Mouse (Mus musculus) small intestine, adult 2 months (tissue): ENCODE results near the gene Sept9. TPM values are rescaled to one million over a fixed set of nuclear protein-coding genes. Genes with fewer than 3 reads are reported as not detected.

Source experiments
- H3K27ac ChIP-seq: fragments of 200-500 bp; 2 replicates; pipeline ENCODE4 v1.5.1; 2012; ENCODE audit warnings: low read depth, low read length, control low read depth, inconsistent platforms; ENCODE audit not compliant: insufficient read depth
- H3K27me3 ChIP-seq: fragments of 200-500 bp; 2 replicates; pipeline ENCODE4 v1.6.1; 2012; ENCODE audit warnings: mild to moderate bottlenecking, moderate library complexity, low read length, inconsistent platforms; ENCODE audit not compliant: control insufficient read depth, insufficient read depth
- H3K36me3 ChIP-seq: fragments of 200-500 bp; 2 replicates; pipeline ENCODE4 v1.6.1; 2012; ENCODE audit warnings: mild to moderate bottlenecking, low read length, control low read depth, inconsistent platforms; ENCODE audit not compliant: control insufficient read depth, insufficient read depth
- H3K4me1 ChIP-seq: fragments of 200-500 bp; 2 replicates; pipeline ENCODE4 v1.6.1; 2012; ENCODE audit warnings: low read length, inconsistent platforms, mixed read lengths; ENCODE audit not compliant: control insufficient read depth, insufficient read depth, insufficient read length
- H3K4me3 ChIP-seq: fragments of 200-500 bp; 2 replicates; pipeline ENCODE4 v1.5.1; 2012; ENCODE audit warnings: low read depth, mild to moderate bottlenecking, control low read depth, inconsistent platforms, low read length, moderate library complexity
- CTCF ChIP-seq: fragments of 200-500 bp; IDR thresholded peaks from 2 replicates; pipeline ENCODE4 v1.5.1; 2012; ENCODE audit warnings: low read depth, mild to moderate bottlenecking, control low read depth, inconsistent platforms, low read length, moderate library complexity, mixed read lengths; ENCODE audit not compliant: insufficient replicate concordance, insufficient read length; ENCODE audit errors: extremely low read depth
- POLR2A ChIP-seq: fragments of 200-500 bp; IDR thresholded peaks from 2 replicates; pipeline ENCODE4 v1.6.1; 2012; ENCODE audit warnings: low read depth, mild to moderate bottlenecking, control low read depth, inconsistent platforms, low read length, moderate library complexity
- WGBS: fragments of 180-500 bp; shearing (Covaris S2); methylation state at CpG from one replicate; pipeline ENCODE4 v1.1.7; 2018; 5-methylcytosine and 5-hydroxymethylcytosine counted together
- polyA plus RNA-seq: library from polyadenylated mRNA; depleted of rRNA; stranded (reverse); fragments of >200 nt; gene quantifications from 2 replicates; pipeline ENCODE4 v1.2.3, GENCODE M21; 2012

Sept9 gene
- polyA plus RNA-seq, 1 experiment: 31.0 TPM

- 81% methylated on average over 11 of the region's 11 CpGs for WGBS
- H3K4me3 ChIP-seq: no peak overlapping the region
- TF ChIP-seq CTCF (no peak), POLR2A (no peak)
- H3K36me3 ChIP-seq: peaks cover 43% of the 10 kb centered on the region
- H3K4me1 ChIP-seq: peaks cover 12% of the 10 kb centered on the region
- no peak overlapping the region for H3K27ac ChIP-seq
- H3K27me3 ChIP-seq: no peaks in the 10 kb centered on the region
Measured at GRCm38 (mm10) chr11:117158343-117158742, 41.1 kb upstream of the Sept9 start.

GRCm38 (mm10) chr11:117159257-117159945 lies 40.1 kb upstream of the Sept9 start:
- Histone ChIP-seq H3K27ac (no peak overlapping the region), H3K27me3 (no peaks in the 10 kb centered on the region), H3K4me1 (peaks cover 4% of the 10 kb centered on the region), H3K36me3 (peaks cover 42% of the 10 kb centered on the region), H3K4me3 (no peak overlapping the region)
- TF ChIP-seq POLR2A (no peak), CTCF (no peak)
- 71% methylated on average over 13 of the region's 13 CpGs for WGBS

GRCm38 (mm10) chr11:117159946-117160307 lies 39.5 kb upstream of the Sept9 start:
- 80% methylated on average over 5 of the region's 5 CpGs for WGBS
- no peak for TF ChIP-seq CTCF
- no peak for TF ChIP-seq POLR2A
- Histone ChIP-seq H3K4me1 (no peaks in the 10 kb centered on the region), H3K27me3 (no peaks in the 10 kb centered on the region), H3K36me3 (peaks cover 38% of the 10 kb centered on the region), H3K4me3 (no peak overlapping the region), H3K27ac (no peak overlapping the region)

- Histone ChIP-seq H3K27me3 (no peaks in the 10 kb centered on the region), H3K4me3 (no peak overlapping the region), H3K36me3 (peaks cover 30% of the 10 kb centered on the region), H3K4me1 (no peaks in the 10 kb centered on the region), H3K27ac (no peak overlapping the region)
- TF ChIP-seq CTCF (no peak), POLR2A (no peak)
- 91% methylated on average over 12 of the region's 12 CpGs for WGBS
Measured at GRCm38 (mm10) chr11:117160791-117161190, 38.7 kb upstream of the Sept9 start.

GRCm38 (mm10) chr11:117161574-117161973 lies 37.9 kb upstream of the Sept9 start:
- no peak overlapping the region for H3K27ac ChIP-seq
- peaks cover 23% of the 10 kb centered on the region for H3K36me3 ChIP-seq
- H3K4me1 ChIP-seq: no peaks in the 10 kb centered on the region
- 76% methylated on average over 8 of the region's 8 CpGs for WGBS
- TF ChIP-seq CTCF: no peak
- no peak for TF ChIP-seq POLR2A
- no peaks in the 10 kb centered on the region for H3K27me3 ChIP-seq
- no peak overlapping the region for H3K4me3 ChIP-seq

- no peak for TF ChIP-seq CTCF
- TF ChIP-seq POLR2A: no peak
- no peak overlapping the region for H3K4me3 ChIP-seq
- no peaks in the 10 kb centered on the region for H3K4me1 ChIP-seq
- H3K36me3 ChIP-seq: peaks cover 10% of the 10 kb centered on the region
- no peaks in the 10 kb centered on the region for H3K27me3 ChIP-seq
- no peak overlapping the region for H3K27ac ChIP-seq
- 90% methylated on average over 9 of the region's 9 CpGs for WGBS
Measured at GRCm38 (mm10) chr11:117163098-117163497, 36.4 kb upstream of the Sept9 start.

- H3K27ac ChIP-seq: no peak overlapping the region
- 0 out of 2 replicates have a peak, but pooled peaks cover 2% of the 10 kb centered on the region for H3K4me1 ChIP-seq
- 83% methylated on average over 6 of the region's 6 CpGs for WGBS
- no peaks in the 10 kb centered on the region for H3K27me3 ChIP-seq
- H3K36me3 ChIP-seq: peaks cover 3% of the 10 kb centered on the region
- H3K4me3 ChIP-seq: no peak overlapping the region
- no peak for TF ChIP-seq CTCF
- no peak for TF ChIP-seq POLR2A
Measured at GRCm38 (mm10) chr11:117163771-117164170, 35.7 kb upstream of the Sept9 start.
